Mouse (Mus musculus) frontal cortex, postnatal 14 days (tissue): ENCODE measurements around the gene Trpm2.
"Not testable (repeated sequence)": the region's sequence is repeated elsewhere in the genome, so short reads cannot be mapped to it uniquely, and the experiment has no call there.

Experiments
- DNase-seq, 2 experiments: peaks; one replicate each; pipeline ENCODE4 v3.0.0; 2022; ENCODE audit warnings: low spot score in 2 of 2

Gene Trpm2

GRCm38 (mm10) chr10:77978351-77979350 lies 8.3 kb upstream of the Trpm2 start, which contains the start of gene 1810043G02Rik:
TSS of gene 1810043G02Rik (plus strand) at chr10:77978524.
- peak; percentile 95 to 99 for DNase-seq

- no peak for DNase-seq
Observed at GRCm38 (mm10) chr10:77976458-77977150, 6.2 kb upstream of the Trpm2 start.

DNA sequence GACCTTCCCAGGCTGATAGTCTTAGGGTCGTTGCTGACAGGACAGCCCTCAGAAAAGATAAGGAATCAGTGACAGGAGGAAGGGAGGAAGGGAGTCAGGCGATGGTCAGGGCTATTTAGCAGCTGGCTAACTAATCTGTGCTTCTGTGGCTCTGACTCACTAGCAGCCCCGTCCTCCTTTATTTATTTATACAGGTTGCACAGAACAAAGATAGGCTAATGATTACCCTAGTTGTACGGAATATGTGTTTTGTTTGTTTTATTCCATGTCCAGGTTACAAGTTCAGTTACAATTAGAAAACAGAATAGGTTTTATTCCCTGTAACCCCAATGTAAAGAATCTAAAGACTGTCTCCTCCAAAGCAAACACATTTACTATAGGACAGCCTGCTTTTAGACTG lies 5.3 kb upstream of the Trpm2 start:
- no peak for DNase-seq

GRCm38 (mm10) chr10:77974811-77975210 lies 4.4 kb upstream of the Trpm2 start:
- no peak for DNase-seq

GRCm38 (mm10) chr10:77974323-77974722 lies 4.0 kb upstream of the Trpm2 start:
- DNase-seq, result no peak

DNA sequence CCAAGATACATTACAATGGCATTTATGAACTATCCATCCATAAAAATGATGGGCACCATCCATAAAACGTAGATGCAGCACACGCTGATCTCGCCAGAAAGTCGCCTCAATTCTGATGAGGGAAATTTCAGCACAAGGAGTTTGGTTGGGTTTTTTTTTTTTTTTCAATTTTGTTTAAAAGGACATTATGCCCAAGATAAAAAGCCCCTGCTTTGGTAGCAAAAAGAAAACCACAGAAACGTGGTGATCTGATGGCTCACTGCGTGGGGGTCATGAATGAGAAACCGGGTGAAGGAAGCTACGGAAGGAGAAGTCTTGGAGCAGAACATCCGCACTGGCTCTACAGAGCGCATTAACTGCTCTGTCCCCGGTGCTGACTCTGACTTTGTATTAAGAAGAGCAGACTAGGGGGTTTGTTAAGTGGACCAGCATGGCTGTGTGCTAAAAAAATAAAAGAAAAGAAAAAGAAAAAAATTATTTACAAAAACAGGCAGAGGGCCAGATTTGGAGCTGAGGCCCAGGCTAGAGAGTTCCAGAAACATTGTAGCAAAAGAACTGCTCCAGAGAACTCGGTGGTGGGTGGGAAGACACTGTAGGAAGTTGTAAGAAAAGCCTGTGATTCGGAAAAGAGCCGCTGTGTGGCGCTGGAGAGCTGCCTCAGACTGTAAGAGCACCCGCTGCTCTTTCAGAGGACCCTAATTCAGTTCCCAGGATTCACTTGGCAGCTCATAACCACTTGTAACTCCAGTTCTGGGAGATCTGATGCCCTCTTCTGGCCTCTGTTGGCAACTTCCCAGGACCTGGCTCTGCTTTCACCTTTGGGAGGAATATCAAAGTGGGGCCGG lies 1.6 kb upstream of the Trpm2 start:
- no peak for DNase-seq

GRCm38 (mm10) chr10:77971191-77971590 lies 828 bp upstream of the Trpm2 start:
- no peak for DNase-seq

DNA sequence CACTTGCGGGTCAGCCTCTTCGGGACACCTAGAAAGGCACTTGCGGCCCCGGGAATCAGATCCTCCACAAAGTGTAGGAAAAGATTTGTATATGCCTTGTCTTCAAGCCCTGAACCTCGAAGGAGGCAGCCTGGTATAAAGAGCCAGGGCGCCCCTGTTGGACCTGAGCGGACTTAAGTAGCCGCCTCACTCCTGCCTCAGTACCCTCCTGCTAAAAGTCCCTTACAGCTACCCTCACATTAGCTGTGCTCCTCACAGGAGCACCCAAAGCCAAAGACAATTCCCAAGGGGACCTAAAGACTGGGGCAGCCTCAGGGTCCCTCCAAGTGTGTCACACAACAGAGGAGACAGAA lies 414 bp downstream of the Trpm2 start:
- no peak for DNase-seq

DNA sequence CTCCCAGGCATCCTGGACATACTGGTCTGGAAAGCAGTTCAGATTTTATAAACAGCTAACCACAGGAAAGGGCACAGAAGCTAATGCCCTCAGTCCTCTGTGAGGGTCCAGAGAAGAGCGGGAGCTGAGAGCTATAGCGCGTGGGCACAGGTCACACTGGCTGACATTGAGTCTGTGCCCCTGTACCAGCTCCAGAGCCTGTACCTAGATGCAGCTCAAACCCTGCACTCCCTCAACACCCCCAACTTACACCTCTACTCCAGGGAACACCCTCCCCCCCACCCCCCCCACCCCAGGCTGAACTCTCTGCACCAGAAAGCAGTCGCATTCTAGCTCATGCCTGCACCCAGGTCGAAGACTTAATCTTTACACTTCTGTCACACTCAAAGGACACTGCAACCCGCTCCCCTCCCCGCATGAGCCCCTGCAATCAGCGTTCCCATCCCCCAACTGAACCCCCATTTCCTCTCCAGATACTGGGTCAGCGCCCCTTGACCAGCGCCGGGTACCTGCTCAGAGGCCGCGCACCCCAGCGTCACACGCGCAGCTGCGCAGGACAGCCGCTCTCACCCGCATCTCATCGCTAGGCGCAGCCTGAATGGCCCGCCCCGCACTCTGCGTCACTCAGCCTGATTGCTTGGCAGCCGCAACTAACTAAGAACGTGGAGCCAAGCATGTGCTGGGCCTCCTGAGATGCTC lies 940 bp downstream of the Trpm2 start:
- peak in 1 of 2 experiments; percentile 62 for DNase-seq

DNA sequence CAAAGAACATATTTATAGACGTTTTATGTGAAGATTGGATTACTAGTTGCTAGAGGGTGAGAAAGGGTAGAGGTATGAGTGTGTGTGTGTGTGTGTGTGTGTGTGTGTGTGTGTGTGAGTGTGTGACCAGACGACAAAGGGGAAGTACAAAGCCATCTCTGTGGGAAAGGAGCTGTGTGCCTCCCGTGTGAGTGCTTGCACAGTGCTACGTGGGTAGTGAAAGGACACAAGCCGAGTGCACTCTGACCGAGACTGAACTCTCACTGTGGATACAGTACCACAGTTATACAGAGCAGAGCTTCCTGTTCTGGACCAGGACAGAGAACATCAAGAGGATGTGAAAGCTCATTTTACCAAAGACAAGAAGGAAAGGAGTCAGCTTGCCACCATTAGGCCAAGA lies 6.4 kb downstream of the Trpm2 start:
- no peak for DNase-seq

GRCm38 (mm10) chr10:77962725-77963124 lies 7.6 kb downstream of the Trpm2 start:
- no peak for DNase-seq

GRCm38 (mm10) chr10:77950468-77950867 lies 19.9 kb downstream of the Trpm2 start:
- not testable (repeated sequence) for DNase-seq

DNA sequence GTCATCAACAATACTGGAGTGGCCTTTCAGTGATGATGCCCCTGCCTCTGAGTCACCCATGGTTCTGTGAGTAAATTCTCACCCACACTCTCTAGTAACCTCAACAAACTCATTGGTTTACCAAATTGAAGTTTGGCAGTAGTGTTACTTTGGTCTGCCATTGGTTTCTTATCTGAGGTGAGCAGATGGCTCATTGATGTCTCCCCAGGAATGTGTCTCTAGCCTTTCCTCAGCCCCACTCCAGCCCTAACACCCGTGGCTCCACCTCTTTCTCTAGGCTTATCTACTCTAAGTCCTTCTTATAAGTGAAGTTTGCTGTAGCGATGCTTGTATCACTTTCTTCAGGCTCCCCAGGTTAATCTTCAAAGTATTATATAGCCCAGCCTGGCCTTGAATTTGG lies 30.7 kb downstream of the Trpm2 start:
- DNase-seq, result no peak

DNA sequence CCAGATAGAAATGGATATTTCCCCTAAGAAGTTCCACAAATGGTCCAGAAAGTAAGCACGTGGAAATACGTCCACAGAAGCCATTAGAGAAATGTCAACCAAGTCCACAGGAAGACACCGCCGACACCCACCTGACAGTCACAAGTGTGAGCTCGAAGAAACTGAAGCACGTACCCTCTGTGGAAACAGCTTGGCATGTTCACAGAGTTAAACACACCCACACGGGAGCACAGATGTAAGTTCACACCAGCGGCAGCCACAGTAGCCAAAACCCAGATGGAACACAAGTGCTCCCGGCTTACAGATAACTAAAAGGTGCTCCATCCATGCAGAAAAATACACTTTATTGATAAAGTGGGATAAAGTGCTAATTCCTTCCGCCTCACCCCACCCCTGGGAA lies 43.0 kb downstream of the Trpm2 start:
- no peak for DNase-seq

DNA sequence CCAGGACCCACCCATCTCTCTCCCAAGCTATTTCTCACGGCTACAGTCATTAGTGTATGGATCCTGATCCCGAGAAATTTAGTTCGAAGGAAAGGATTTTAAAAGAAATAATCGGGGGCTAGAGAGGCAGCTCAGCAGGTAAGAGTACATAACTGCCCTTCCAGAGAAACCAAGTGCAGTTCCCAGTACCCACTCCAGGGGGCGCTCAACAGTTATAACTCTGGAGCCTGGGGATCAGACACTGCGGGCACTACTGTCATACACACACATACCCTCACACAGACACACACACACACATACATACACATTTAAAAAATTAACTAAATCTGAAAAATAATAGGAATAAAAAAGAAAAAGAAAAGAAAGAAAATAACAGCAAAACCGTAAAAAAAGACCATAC lies 44.2 kb downstream of the Trpm2 start:
- DNase-seq, result peak in 1 of 2 experiments; percentile 47

- no peak for DNase-seq
Observed at GRCm38 (mm10) chr10:77922681-77923080, 47.7 kb downstream of the Trpm2 start.

- DNase-seq, result no peak
Observed at GRCm38 (mm10) chr10:77921009-77921408, 49.4 kb downstream of the Trpm2 start.

DNA sequence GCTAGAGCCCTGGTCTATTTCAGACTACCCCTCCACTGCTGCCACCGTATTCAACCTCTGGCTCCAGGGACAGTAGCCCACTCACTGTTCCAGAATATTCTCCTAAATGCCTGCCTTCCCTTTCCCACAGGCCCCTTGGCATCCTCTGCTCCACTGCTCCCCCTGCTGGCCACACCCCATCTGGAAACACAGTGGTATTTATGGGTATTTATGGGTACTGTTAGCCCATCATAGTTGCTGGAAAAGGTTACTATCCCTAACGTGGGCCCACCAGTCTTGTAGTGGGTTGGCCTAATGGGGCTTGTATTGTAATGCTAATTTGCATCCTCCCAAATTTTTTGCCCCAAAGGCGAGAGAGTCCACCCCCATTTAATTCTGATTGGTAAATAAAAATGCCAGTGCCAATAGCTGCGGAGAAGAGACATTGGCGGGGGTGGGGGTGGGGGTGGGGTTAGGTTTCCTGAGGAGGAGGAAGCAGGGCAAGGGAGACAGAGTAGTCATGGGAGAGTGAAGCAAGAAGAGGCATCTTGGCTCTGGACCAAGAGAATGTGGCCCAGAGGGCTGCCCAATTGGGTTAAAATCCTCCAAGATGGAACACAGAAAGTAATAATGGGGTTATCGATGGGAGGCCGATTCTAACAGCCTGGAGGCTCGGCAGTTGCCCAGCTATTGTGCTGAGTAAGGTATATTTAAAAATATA lies 53.6 kb downstream of the Trpm2 start:
- peak in 1 of 2 experiments; percentile 35 for DNase-seq

DNA sequence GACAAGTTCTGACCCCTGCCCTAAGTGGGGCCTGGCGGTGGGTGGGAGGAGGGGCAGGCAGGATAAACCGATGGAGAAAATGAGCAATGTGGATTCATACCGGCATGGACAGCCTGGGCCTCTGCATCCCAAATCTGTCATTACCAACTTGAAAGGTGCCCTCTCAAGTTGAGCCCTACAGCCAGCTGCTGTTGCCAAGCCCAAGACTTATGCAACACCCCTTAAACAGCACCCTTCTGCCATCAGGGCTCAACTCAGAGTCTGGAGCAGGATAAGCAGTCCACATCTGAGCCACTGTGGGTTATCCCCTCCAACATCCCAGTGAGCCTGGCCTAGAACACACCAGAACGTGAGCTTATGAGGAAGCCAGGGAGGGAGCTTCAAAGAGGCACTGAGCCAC lies 57.1 kb downstream of the Trpm2 start:
- no peak for DNase-seq

DNA sequence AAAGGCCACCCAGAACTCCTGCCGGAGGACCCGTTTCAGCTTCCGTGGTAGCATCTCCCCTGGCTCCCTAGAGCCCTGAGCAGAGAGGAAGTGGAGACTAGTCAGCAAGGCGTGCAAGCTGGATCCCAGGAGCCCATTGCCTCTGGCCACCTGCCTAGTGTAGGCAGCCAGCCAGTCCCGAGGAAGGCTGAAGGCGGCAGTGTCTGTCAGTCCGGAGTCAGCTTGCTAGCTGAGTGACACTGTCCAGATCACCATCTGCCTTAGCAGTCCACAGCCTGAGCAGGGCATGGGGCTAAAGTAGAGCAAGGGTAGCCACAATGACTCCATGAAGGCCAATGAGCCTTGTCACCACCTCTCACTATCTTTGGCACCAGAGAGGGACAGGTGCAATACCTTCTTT lies 57.8 kb downstream of the Trpm2 start:
- no peak for DNase-seq
